Mouse (Mus musculus): ENCODE measurements at regions not wholly inside any gene's neighbourhood (a gene's known extent, or its start where the extent isn't known, plus 50 kb on each side); places are given as distances from the start of the nearest gene placed in this dataset.

- H3K9me3 ChIP-seq (ENCODE audit: low read length): no peaks in the 10 kb centered on the region
- TF ChIP-seq CTCF (IDR thresholded peaks at IDR 0.05; ENCODE audit: low read depth): no peak
- no peaks in the 10 kb centered on the region for H3K36me3 ChIP-seq (replicated peaks; ENCODE audit: insufficient read depth, low read length)
- no peak for ATAC-seq
- WGBS (ENCODE audit: insufficient replicate concordance): 44% methylated on average over 2 of the region's 2 CpGs
- H3K4me1 ChIP-seq (ENCODE audit: insufficient read depth): no peaks in the 10 kb centered on the region
- H3K9ac ChIP-seq (replicated peaks): no peak overlapping the region
- H3K27ac ChIP-seq (ENCODE audit: low read depth): no peak overlapping the region
- H3K27me3 ChIP-seq (ENCODE audit: insufficient read depth, low read length): no peaks in the 10 kb centered on the region
- no peak overlapping the region for H3K4me3 ChIP-seq (ENCODE audit: low read depth, low read length)
- no peak for DNase-seq
- H3K4me2 ChIP-seq (ENCODE audit: low read depth, low read length): no peak overlapping the region
Measured at GRCm38 (mm10) chrX:147616374-147616773, 62.5 kb upstream of the Lrch2 start.

GRCm38 (mm10) chrX:147608660-147609059, 54.8 kb upstream of the Lrch2 start:
- no peaks in the 10 kb centered on the region for H3K27me3 ChIP-seq (ENCODE audit: insufficient read depth, low read length)
- H3K27ac ChIP-seq (ENCODE audit: low read depth): no peak overlapping the region
- peak; percentile 20 for DNase-seq
- H3K4me1 ChIP-seq (ENCODE audit: insufficient read depth): no peaks in the 10 kb centered on the region
- 10% methylated on average over 3 of the region's 3 CpGs for WGBS (ENCODE audit: insufficient replicate concordance)
- H3K9ac ChIP-seq (replicated peaks): no peak overlapping the region
- no peaks in the 10 kb centered on the region for H3K36me3 ChIP-seq (replicated peaks; ENCODE audit: insufficient read depth, low read length)
- no peak for ATAC-seq
- no peak overlapping the region for H3K4me2 ChIP-seq (ENCODE audit: low read depth, low read length)
- no peaks in the 10 kb centered on the region for H3K9me3 ChIP-seq (ENCODE audit: low read length)
- TF ChIP-seq EP300 (IDR thresholded peaks at IDR 0.05; ENCODE audit: low read depth) (no peak), CTCF (IDR thresholded peaks at IDR 0.05; ENCODE audit: low read depth) (peak; percentile 63)
- no peak overlapping the region for H3K4me3 ChIP-seq (ENCODE audit: low read depth, low read length)

Data from liver, postnatal 0 days (tissue).